Mouse (Mus musculus): Measurements from ENCODE around the gene Elmo3.

- no peak for TF ChIP-seq POLR2A (IDR thresholded peaks at IDR 0.05; ENCODE audit: insufficient read depth, low read depth, low read length)
- no peak for TF ChIP-seq CTCF (IDR thresholded peaks at IDR 0.05; ENCODE audit: insufficient read depth, low read depth, low read length)
Observed at GRCm38 (mm10) chr8:105294776-105295175, 10.6 kb upstream of the Elmo3 start.

Measured in olfactory bulb, adult 2 months (tissue).